Mouse (Mus musculus) forebrain, embryonic 15.5 days (tissue): Measurements from ENCODE around the gene Ccm2l. TPM values are rescaled to one million over a fixed set of nuclear protein-coding genes. Genes with fewer than 3 reads are reported as not detected.

ENCODE experiments used
- ATAC-seq: fragments of 200-750 bp; cut with Nextera tagmentation; replicated peaks from 2 replicates; pipeline ENCODE4 v1.8.0; 2017; ENCODE audit warnings: mild to moderate bottlenecking, moderate TSS enrichment, moderate library complexity
- H3K27ac ChIP-seq: fragments of 300-500 bp; sonication (generic); replicated peaks from 2 replicates; pipeline ENCODE4 v1.5.1; 2015; ENCODE audit warnings: mild to moderate bottlenecking, inconsistent platforms
- H3K27me3 ChIP-seq: fragments of 300-500 bp; sonication (generic); 2 replicates; pipeline ENCODE4 v1.6.1; 2015; ENCODE audit warnings: inconsistent platforms
- H3K36me3 ChIP-seq: fragments of 300-500 bp; sonication (generic); 2 replicates; pipeline ENCODE4 v1.6.1; 2015; ENCODE audit warnings: mild to moderate bottlenecking, inconsistent platforms
- H3K4me1 ChIP-seq: fragments of 300-500 bp; sonication (generic); 2 replicates; pipeline ENCODE4 v1.6.1; 2015; ENCODE audit warnings: inconsistent platforms
- H3K4me2 ChIP-seq: fragments of 300-500 bp; sonication (generic); replicated peaks from 2 replicates; pipeline ENCODE4 v1.6.1; 2015; ENCODE audit warnings: mild to moderate bottlenecking, inconsistent platforms
- H3K4me3 ChIP-seq: fragments of 300-500 bp; sonication (generic); 2 replicates; pipeline ENCODE4 v1.5.1; 2015; ENCODE audit warnings: mild to moderate bottlenecking, inconsistent platforms
- H3K9ac ChIP-seq: fragments of 300-500 bp; sonication (generic); replicated peaks from 2 replicates; pipeline ENCODE4 v1.6.1; 2015; ENCODE audit warnings: mild to moderate bottlenecking, inconsistent platforms
- H3K9me3 ChIP-seq: fragments of 300-500 bp; sonication (generic); 2 replicates; pipeline ENCODE4 v1.6.1; 2016; ENCODE audit warnings: inconsistent platforms
- WGBS: fragments of 180-500 bp; shearing (Covaris S2); methylation state at CpG from one replicate; pipeline ENCODE4 v1.1.7; 2015; ENCODE audit warnings: mixed read lengths; 5-methylcytosine and 5-hydroxymethylcytosine counted together
- polyA plus RNA-seq: library from polyadenylated mRNA; unstranded; fragments of >200 nt; fragmentation: Nextera tagmentation; extraction: Ambion mirVana; gene quantifications from 2 replicates; pipeline ENCODE4 v1.2.1, GENCODE M21; 2015

The Ccm2l gene
- polyA plus RNA-seq, 1 experiment from 2014 or later: 1.1 TPM

- ATAC-seq: no peak
- Histone ChIP-seq H3K9ac (0 out of 2 replicates have a peak within 1 kb of the TSS, but pooled peaks have one; percentile 14), H3K4me2 (peak within 1 kb of the TSS; percentile 76), H3K4me1 (peaks cover 9% of the 10 kb centered on the region), H3K36me3 (no peaks in the 10 kb centered on the region), H3K9me3 (no peaks in the 10 kb centered on the region), H3K4me3 (peak within 1 kb of the TSS; percentile 41), H3K27me3 (peaks cover 23% of the 10 kb centered on the region), H3K27ac (no peak within 1 kb of the TSS)
- 4% methylated on average over 52 of the region's 52 CpGs for WGBS
These were observed 42.8 kb downstream of the Ccm2l start, which contains the start of gene Hck for GRCm38 (mm10) chr2:153108313-153109264. Hck (plus strand) TSS chr2:153108468.

GRCm38 (mm10) chr2:153109596-153109995 lies 43.8 kb downstream of the Ccm2l start:
- Histone ChIP-seq H3K4me3 (no peak overlapping the region), H3K9ac (no peak overlapping the region), H3K9me3 (no peaks in the 10 kb centered on the region), H3K36me3 (no peaks in the 10 kb centered on the region), H3K4me1 (peaks cover 9% of the 10 kb centered on the region), H3K27ac (no peak overlapping the region), H3K4me2 (no peak overlapping the region), H3K27me3 (peaks cover 23% of the 10 kb centered on the region)
- WGBS: 73% methylated on average over 7 of the region's 7 CpGs
- no peak for ATAC-seq

- 92% methylated on average over 7 of the region's 7 CpGs for WGBS
- Histone ChIP-seq H3K4me3 (no peak overlapping the region), H3K4me1 (peaks cover 9% of the 10 kb centered on the region), H3K27me3 (peaks cover 23% of the 10 kb centered on the region), H3K9ac (no peak overlapping the region), H3K9me3 (no peaks in the 10 kb centered on the region), H3K4me2 (no peak overlapping the region), H3K27ac (no peak overlapping the region), H3K36me3 (no peaks in the 10 kb centered on the region)
- ATAC-seq: no peak
These were observed 45.5 kb downstream of the Ccm2l start for GRCm38 (mm10) chr2:153111298-153111697.

- WGBS: 77% methylated on average over 4 of the region's 4 CpGs
- Histone ChIP-seq H3K36me3 (no peaks in the 10 kb centered on the region), H3K9me3 (no peaks in the 10 kb centered on the region), H3K27ac (no peak overlapping the region), H3K4me1 (no peaks in the 10 kb centered on the region), H3K4me3 (no peak overlapping the region), H3K27me3 (no peaks in the 10 kb centered on the region), H3K4me2 (no peak overlapping the region), H3K9ac (no peak overlapping the region)
- ATAC-seq: no peak
These were observed 49.9 kb downstream of the Ccm2l start for GRCm38 (mm10) chr2:153115679-153116081.

- no peaks in the 10 kb centered on the region for H3K4me1 ChIP-seq
- no peaks in the 10 kb centered on the region for H3K36me3 ChIP-seq
- H3K4me3 ChIP-seq: no peak overlapping the region
- H3K27ac ChIP-seq: no peak overlapping the region
- no peak overlapping the region for H3K9ac ChIP-seq
- no peaks in the 10 kb centered on the region for H3K9me3 ChIP-seq
- ATAC-seq: no peak
- 90% methylated on average over 7 of the region's 7 CpGs for WGBS
- no peak overlapping the region for H3K4me2 ChIP-seq
- no peaks in the 10 kb centered on the region for H3K27me3 ChIP-seq
These were observed 51.3 kb downstream of the Ccm2l start for GRCm38 (mm10) chr2:153117051-153117486.

GRCm38 (mm10) chr2:153119488-153119887 lies 53.7 kb downstream of the Ccm2l start:
- Histone ChIP-seq H3K27ac (no peak overlapping the region), H3K36me3 (no peaks in the 10 kb centered on the region), H3K4me3 (no peak overlapping the region), H3K4me1 (no peaks in the 10 kb centered on the region), H3K27me3 (no peaks in the 10 kb centered on the region), H3K9me3 (no peaks in the 10 kb centered on the region), H3K9ac (no peak overlapping the region), H3K4me2 (no peak overlapping the region)
- no peak for ATAC-seq
- 89% methylated on average over 6 of the region's 6 CpGs for WGBS

GRCm38 (mm10) chr2:153120126-153120525 lies 54.4 kb downstream of the Ccm2l start:
- H3K9ac ChIP-seq: no peak overlapping the region
- H3K4me3 ChIP-seq: no peak overlapping the region
- 78% methylated on average over 8 of the region's 8 CpGs for WGBS
- H3K27ac ChIP-seq: no peak overlapping the region
- H3K36me3 ChIP-seq: no peaks in the 10 kb centered on the region
- ATAC-seq: no peak
- H3K4me2 ChIP-seq: no peak overlapping the region
- H3K27me3 ChIP-seq: no peaks in the 10 kb centered on the region
- no peaks in the 10 kb centered on the region for H3K4me1 ChIP-seq
- H3K9me3 ChIP-seq: no peaks in the 10 kb centered on the region

- Histone ChIP-seq H3K36me3 (no peaks in the 10 kb centered on the region), H3K27ac (no peak overlapping the region), H3K9me3 (no peaks in the 10 kb centered on the region), H3K9ac (no peak overlapping the region), H3K4me2 (no peak overlapping the region), H3K27me3 (no peaks in the 10 kb centered on the region), H3K4me3 (no peak overlapping the region), H3K4me1 (no peaks in the 10 kb centered on the region)
- ATAC-seq: no peak
- WGBS: 72% methylated on average over 8 of the region's 8 CpGs
These were observed 56.3 kb downstream of the Ccm2l start for GRCm38 (mm10) chr2:153121821-153122615.

GRCm38 (mm10) chr2:153122701-153123100 lies 56.9 kb downstream of the Ccm2l start:
- Histone ChIP-seq H3K4me2 (no peak overlapping the region), H3K27me3 (no peaks in the 10 kb centered on the region), H3K36me3 (no peaks in the 10 kb centered on the region), H3K27ac (no peak overlapping the region), H3K4me1 (no peaks in the 10 kb centered on the region), H3K4me3 (no peak overlapping the region), H3K9ac (no peak overlapping the region), H3K9me3 (no peaks in the 10 kb centered on the region)
- no peak for ATAC-seq
- WGBS: 91% methylated on average over 7 of the region's 7 CpGs

- ATAC-seq: no peak
- no peak overlapping the region for H3K4me2 ChIP-seq
- no peaks in the 10 kb centered on the region for H3K9me3 ChIP-seq
- H3K4me1 ChIP-seq: no peaks in the 10 kb centered on the region
- WGBS: 52% methylated on average over 5 of the region's 5 CpGs
- H3K4me3 ChIP-seq: no peak overlapping the region
- H3K27ac ChIP-seq: no peak overlapping the region
- H3K9ac ChIP-seq: no peak overlapping the region
- no peaks in the 10 kb centered on the region for H3K36me3 ChIP-seq
- no peaks in the 10 kb centered on the region for H3K27me3 ChIP-seq
These were observed 60.1 kb downstream of the Ccm2l start for GRCm38 (mm10) chr2:153125875-153126274.

- H3K27me3 ChIP-seq: no peaks in the 10 kb centered on the region
- WGBS: 13% methylated on average over 6 of the region's 6 CpGs
- no peaks in the 10 kb centered on the region for H3K36me3 ChIP-seq
- H3K27ac ChIP-seq: no peak overlapping the region
- H3K4me2 ChIP-seq: no peak overlapping the region
- no peaks in the 10 kb centered on the region for H3K4me1 ChIP-seq
- no peak overlapping the region for H3K4me3 ChIP-seq
- ATAC-seq: no peak
- no peak overlapping the region for H3K9ac ChIP-seq
- H3K9me3 ChIP-seq: no peaks in the 10 kb centered on the region
These were observed 65.3 kb downstream of the Ccm2l start for GRCm38 (mm10) chr2:153131019-153131418.
